Mouse (Mus musculus): Measurements from ENCODE around the gene Marveld2. TPM values are rescaled to one million over a fixed set of nuclear protein-coding genes. Genes with fewer than 3 reads are reported as not detected.

The Marveld2 gene
- total and polyA plus RNA-seq, 2 experiments from 2014 or later: 1.1 to 1.8 TPM

DNA sequence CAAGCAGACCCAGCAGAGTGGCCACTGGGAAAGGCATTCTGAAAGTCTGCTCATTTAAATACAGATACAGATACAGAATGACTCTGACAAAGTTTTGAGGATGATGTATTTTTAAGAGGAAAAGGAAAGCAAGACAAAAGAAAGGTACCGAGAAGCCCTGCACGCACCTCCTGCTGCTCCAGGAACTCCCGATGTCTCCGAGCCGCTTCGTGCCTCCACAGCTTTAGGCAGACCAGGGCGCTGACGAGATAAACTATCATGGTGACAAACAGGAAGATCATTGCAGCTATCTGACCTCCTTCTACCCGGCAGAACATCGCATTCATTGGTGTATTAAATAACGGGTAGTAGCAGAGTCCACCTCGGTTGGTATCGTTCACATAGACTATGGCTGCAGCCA lies 5.5 kb downstream of the Marveld2 start:
- no peaks in the 10 kb centered on the region for H3K4me1 ChIP-seq (ENCODE audit: insufficient read depth)
- 95% methylated on average over 13 of the region's 13 CpGs for WGBS
- peaks cover 3% of the 10 kb centered on the region; the same call in 1 of the 2 replicates for H3K36me3 ChIP-seq (ENCODE audit: insufficient read depth)
- H3K27ac ChIP-seq (ENCODE audit: low read depth, low read length): no peak overlapping the region
- no peaks in the 10 kb centered on the region for H3K9me3 ChIP-seq (ENCODE audit: low read length)
- H3K9ac ChIP-seq: no peak overlapping the region
- DNase-seq: no peak
- no peaks in the 10 kb centered on the region for H3K27me3 ChIP-seq (ENCODE audit: insufficient read depth, low read length)
- TF ChIP-seq CTCF (IDR thresholded peaks at IDR 0.05; ENCODE audit: low read depth): no peak
- no peak for ATAC-seq
- H3K4me2 ChIP-seq (ENCODE audit: low read depth): no peak overlapping the region
- no peak overlapping the region for H3K4me3 ChIP-seq (ENCODE audit: low read depth, low read length)

DNA sequence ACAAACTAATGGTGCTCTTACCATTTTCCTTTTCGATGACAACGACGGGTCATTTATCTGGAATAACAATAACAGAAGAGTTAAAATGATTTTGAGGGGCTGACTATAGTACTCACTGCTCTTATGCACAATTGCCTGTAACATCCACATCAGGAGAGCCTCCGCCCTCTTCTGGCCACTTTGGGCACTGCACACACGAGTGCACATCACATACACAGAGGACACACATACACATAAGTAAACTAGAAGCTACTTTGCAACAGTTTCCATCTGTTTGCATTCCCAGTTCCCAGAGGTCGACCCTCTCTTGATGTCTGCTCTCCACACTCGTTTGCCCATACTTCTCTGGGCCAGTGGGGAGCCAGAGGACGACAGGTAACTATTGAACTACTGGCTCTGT lies 9.0 kb downstream of the Marveld2 start:
- 88% methylated on average over 8 of the region's 8 CpGs for WGBS
- Histone ChIP-seq H3K9me3 (ENCODE audit: low read length) (no peaks in the 10 kb centered on the region), H3K9ac (no peak overlapping the region), H3K27ac (ENCODE audit: low read depth, low read length) (no peak overlapping the region), H3K36me3 (ENCODE audit: insufficient read depth) (peaks cover 3% of the 10 kb centered on the region; the same call in 1 of the 2 replicates), H3K4me3 (ENCODE audit: low read depth, low read length) (no peak overlapping the region), H3K27me3 (ENCODE audit: insufficient read depth, low read length) (no peaks in the 10 kb centered on the region), H3K4me2 (ENCODE audit: low read depth) (no peak overlapping the region), H3K4me1 (ENCODE audit: insufficient read depth) (no peaks in the 10 kb centered on the region)
- no peak for ATAC-seq
- peak; percentile 36 for TF ChIP-seq CTCF (IDR thresholded peaks at IDR 0.05; ENCODE audit: low read depth)
- DNase-seq: no peak

GRCm38 (mm10) chr13:100605845-100606244 lies 10.9 kb downstream of the Marveld2 start:
- Histone ChIP-seq H3K27ac (ENCODE audit: low read depth, low read length) (no peak overlapping the region), H3K4me3 (ENCODE audit: low read depth, low read length) (no peak overlapping the region), H3K4me1 (ENCODE audit: insufficient read depth) (no peaks in the 10 kb centered on the region), H3K36me3 (ENCODE audit: insufficient read depth) (no peaks in the 10 kb centered on the region), H3K9ac (no peak overlapping the region), H3K9me3 (ENCODE audit: low read length) (no peaks in the 10 kb centered on the region), H3K4me2 (ENCODE audit: low read depth) (no peak overlapping the region), H3K27me3 (ENCODE audit: insufficient read depth, low read length) (no peaks in the 10 kb centered on the region)
- no peak for TF ChIP-seq CTCF (IDR thresholded peaks at IDR 0.05; ENCODE audit: low read depth)
- WGBS: 69% methylated on average over 1 of the region's 1 CpGs
- ATAC-seq (no peak), DNase-seq (no peak)

GRCm38 (mm10) chr13:100603738-100604095 lies 13.1 kb downstream of the Marveld2 start:
- WGBS: 91% methylated on average over 11 of the region's 11 CpGs
- Histone ChIP-seq H3K4me3 (ENCODE audit: low read depth, low read length) (no peak overlapping the region), H3K4me1 (ENCODE audit: insufficient read depth) (no peaks in the 10 kb centered on the region), H3K4me2 (ENCODE audit: low read depth) (no peak overlapping the region), H3K9me3 (ENCODE audit: low read length) (no peaks in the 10 kb centered on the region), H3K36me3 (ENCODE audit: insufficient read depth) (no peaks in the 10 kb centered on the region), H3K9ac (no peak overlapping the region), H3K27me3 (ENCODE audit: insufficient read depth, low read length) (no peaks in the 10 kb centered on the region), H3K27ac (ENCODE audit: low read depth, low read length) (no peak overlapping the region)
- DNase-seq (no peak), ATAC-seq (no peak)
- no peak for TF ChIP-seq CTCF (IDR thresholded peaks at IDR 0.05; ENCODE audit: low read depth)

DNA sequence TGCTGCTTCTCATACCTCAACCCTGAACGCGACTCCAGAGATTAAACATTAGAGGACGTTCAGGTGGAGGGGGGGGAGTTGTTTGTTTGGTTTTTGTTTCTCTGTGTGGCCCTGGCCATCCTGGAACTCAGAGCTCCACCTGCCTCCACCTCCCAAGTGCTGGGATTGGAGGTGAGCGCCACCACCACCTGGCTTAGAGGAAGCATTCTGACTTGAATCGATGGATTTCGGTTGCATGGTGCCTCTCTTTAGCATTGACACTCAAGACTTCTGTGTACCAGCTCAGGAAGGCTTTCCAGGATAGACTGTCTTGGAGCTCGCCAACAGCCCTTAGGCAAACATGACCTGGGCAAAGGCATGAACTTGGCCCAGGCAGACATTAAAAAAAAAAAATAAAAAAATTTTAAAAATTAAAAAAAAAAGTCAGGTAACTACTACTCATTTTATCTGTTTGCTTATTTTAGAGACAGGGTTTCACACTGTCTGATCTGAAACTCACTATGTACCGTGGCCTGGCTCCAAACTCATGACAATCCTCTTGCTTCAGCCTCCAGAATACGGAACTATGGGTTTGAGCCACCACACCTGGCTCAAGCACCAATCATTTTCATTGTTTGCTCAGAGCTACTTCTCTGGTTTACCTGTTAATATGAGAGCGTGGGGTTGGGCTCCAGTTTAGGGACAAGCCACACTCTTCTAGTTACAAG lies 13.6 kb downstream of the Marveld2 start:
- 86% methylated on average over 10 of the region's 10 CpGs for WGBS
- no peak overlapping the region for H3K4me3 ChIP-seq (ENCODE audit: low read depth, low read length)
- no peak for ATAC-seq
- H3K27me3 ChIP-seq (ENCODE audit: insufficient read depth, low read length): no peaks in the 10 kb centered on the region
- H3K4me2 ChIP-seq (ENCODE audit: low read depth): no peak overlapping the region
- TF ChIP-seq CTCF (IDR thresholded peaks at IDR 0.05; ENCODE audit: low read depth): no peak
- DNase-seq: no peak
- no peaks in the 10 kb centered on the region for H3K36me3 ChIP-seq (ENCODE audit: insufficient read depth)
- no peak overlapping the region for H3K27ac ChIP-seq (ENCODE audit: low read depth, low read length)
- no peaks in the 10 kb centered on the region for H3K4me1 ChIP-seq (ENCODE audit: insufficient read depth)
- no peak overlapping the region for H3K9ac ChIP-seq
- H3K9me3 ChIP-seq (ENCODE audit: low read length): no peaks in the 10 kb centered on the region

DNA sequence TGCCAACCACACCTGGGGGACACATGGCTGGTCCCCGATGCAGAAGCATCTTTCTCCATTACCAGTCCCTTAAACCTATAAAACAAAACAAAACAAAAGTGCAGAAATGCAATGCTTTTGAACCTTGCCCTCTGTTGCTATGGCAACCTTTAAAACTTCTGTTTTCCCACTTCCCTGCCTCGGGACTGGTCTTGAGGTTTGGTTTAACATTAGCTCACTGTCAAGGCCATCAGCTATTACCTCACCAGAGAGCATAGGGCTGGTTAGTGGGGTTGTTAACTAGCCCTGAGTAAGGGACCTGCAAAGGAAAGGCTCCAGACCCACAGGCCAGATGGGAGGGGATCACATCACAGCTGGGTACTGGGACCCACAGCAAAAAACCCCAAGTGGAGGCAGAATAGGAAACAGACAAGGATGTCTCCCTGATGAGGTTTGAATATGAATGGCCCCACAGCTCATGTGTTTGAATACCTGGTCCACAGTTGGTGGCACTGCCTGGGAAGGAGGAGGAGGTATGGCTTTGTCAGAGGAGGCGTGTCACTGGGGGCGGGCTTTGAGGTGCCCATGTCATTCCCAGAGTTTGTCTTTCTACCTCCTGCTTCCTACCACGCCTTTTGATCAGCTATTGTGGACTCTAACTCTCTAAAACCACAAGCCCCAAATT lies 14.4 kb downstream of the Marveld2 start:
- no peak overlapping the region for H3K4me3 ChIP-seq (ENCODE audit: low read depth, low read length)
- no peak overlapping the region for H3K4me2 ChIP-seq (ENCODE audit: low read depth)
- no peak overlapping the region for H3K9ac ChIP-seq
- no peaks in the 10 kb centered on the region for H3K36me3 ChIP-seq (ENCODE audit: insufficient read depth)
- H3K27me3 ChIP-seq (ENCODE audit: insufficient read depth, low read length): no peaks in the 10 kb centered on the region
- no peak overlapping the region for H3K27ac ChIP-seq (ENCODE audit: low read depth, low read length)
- no peak for TF ChIP-seq CTCF (IDR thresholded peaks at IDR 0.05; ENCODE audit: low read depth)
- H3K9me3 ChIP-seq (ENCODE audit: low read length): no peaks in the 10 kb centered on the region
- ATAC-seq (no peak), DNase-seq (no peak)
- no peaks in the 10 kb centered on the region for H3K4me1 ChIP-seq (ENCODE audit: insufficient read depth)
- WGBS: 64% methylated on average over 5 of the region's 5 CpGs

- H3K27me3 ChIP-seq (ENCODE audit: insufficient read depth, low read length): no peaks in the 10 kb centered on the region
- no peaks in the 10 kb centered on the region for H3K4me1 ChIP-seq (ENCODE audit: insufficient read depth)
- no peak for DNase-seq
- no peak overlapping the region for H3K9ac ChIP-seq
- H3K27ac ChIP-seq (ENCODE audit: low read depth, low read length): no peak overlapping the region
- no peaks in the 10 kb centered on the region for H3K36me3 ChIP-seq (ENCODE audit: insufficient read depth)
- no peaks in the 10 kb centered on the region for H3K9me3 ChIP-seq (ENCODE audit: low read length)
- 70% methylated on average over 8 of the region's 8 CpGs for WGBS
- ATAC-seq: no peak
- TF ChIP-seq CTCF (IDR thresholded peaks at IDR 0.05; ENCODE audit: low read depth): no peak
- no peak overlapping the region for H3K4me3 ChIP-seq (ENCODE audit: low read depth, low read length)
- H3K4me2 ChIP-seq (ENCODE audit: low read depth): no peak overlapping the region
Measured at GRCm38 (mm10) chr13:100601034-100601433, 15.7 kb downstream of the Marveld2 start.
